Mouse (Mus musculus) brain, embryonic 18.5 days (tissue): ENCODE measurements around the gene Snx17.
A peak's percentile ranks its signal among the peaks of the same experiment; 100 is the strongest.
"Not testable (repeated sequence)": the region's sequence is repeated elsewhere in the genome, so short reads cannot be mapped to it uniquely, and the experiment has no call there.

Experiments
- DNase-seq: peaks from one replicate; pipeline ENCODE4 v3.0.0-alpha.2; 2012; ENCODE audit warnings: low read depth, low spot score

The Snx17 gene

DNA sequence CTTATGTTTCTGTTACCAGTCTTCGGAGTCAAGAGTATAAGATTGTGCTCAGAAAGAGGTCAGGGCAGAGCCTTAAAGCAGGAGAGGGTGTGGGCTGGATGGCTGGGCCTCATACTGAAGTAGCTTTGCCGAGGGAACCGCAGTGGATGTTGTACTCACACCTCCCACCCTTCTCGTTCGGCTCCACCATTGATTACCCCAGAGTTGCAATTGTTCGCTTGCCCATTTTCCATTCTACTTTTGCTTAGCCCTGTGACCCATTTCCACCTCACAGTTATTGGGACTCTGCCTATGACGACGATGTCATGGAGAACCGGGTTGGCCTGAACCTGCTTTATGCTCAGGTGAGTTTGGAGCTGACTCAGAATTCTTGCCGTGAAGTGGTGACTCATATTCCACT is 3.2 kb downstream of the Snx17 start:
- DNase-seq = no peak

DNA sequence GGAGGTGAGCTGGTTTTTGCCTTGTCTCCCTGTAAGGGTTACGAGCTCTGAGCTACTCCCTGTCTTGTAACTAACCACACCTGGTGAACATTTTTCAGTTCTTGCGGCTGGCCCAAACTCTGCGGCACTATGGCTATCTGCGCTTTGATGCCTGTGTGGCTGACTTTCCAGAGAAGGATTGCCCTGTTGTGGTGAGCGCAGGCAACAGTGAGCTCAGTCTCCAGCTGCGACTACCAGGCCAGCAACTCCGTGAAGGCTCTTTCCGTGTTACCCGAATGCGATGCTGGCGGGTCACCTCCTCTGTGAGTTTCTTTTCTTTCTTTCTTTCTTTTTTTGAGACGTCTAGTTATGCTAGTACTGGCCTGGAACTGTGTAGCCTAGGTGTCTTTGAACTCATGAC is 4.0 kb downstream of the Snx17 start:
- no peak for DNase-seq

DNA sequence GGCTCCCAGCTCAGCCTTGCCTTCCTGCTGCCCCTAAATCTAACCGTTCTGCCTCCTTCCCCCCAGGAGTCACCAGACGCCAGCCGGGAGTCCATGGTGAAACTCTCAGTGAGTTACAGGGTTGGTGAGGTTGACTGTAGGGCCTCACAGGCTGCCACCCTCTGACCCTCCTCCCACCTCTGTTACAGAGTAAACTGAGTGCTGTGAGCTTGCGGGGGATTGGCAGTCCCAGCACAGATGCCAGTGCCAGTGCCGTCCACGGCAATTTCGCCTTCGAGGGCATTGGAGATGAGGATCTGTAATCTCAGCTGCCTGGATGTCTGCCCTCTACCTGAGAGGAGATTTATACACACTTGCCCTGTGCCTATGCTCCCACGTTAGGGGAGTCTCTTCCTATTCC is 5.1 kb downstream of the Snx17 start:
- DNase-seq = no peak

DNA sequence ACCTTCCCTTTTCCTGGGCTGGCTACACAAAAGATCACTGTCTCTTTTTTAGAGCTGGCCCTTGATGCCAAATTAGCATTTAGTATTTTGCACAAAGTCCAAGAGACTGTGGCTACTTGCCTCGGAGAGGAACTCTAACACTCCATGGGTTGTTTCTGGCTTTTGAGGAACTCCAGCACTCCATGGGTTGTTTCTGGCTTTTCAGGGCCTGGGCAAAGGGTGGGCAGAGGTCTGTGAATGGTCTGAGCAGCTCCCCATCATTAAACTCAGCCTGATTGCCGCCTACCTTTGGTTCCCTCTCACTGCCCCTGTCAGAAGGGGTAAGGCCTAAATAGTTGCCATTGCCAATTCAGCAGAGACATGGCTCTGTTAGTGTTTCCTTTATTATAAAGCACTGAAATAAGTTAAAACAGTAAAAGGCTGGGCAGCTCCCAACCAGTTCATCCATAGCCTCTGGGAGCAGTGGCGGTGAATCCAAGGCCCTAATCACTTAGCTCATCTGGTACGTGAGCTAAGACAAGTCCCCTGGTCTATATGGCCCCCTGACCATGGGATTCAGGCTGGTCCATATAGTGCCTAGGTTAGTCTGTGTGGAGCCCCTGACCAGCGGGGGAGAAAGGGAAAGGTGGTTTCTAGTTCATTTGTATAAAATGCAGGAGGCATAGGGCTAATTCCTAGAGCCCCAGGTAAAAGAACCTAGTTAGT is 5.7 kb downstream of the Snx17 start:
- DNase-seq = no peak

DNA sequence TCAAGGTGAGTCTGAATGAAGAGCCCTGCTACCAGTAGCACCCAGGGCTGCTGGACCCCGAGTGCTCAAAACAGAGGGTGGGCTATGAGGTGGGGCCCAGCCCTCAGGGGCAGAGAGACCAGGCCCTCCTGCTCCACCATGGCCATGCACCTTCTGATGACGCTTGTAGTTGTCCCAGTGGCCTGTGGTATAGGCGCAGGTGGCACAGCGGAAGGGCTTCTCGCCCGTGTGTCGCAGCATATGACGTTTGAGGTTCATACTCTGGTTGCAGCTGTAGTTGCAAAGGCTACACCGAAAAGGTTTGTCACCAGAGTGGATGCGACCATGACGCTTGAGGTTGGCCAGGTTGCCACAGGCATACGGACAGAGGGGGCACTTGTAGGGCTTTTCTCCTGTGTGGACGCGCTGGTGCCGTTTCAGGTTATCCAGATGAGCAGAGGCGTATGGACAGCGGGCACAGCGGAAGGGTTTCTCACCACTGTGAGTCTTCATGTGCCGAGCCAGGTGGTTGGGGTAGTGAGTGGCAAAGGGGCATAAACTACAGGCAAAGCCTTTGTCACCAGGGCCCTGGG is 6.4 kb downstream of the Snx17 start:
- DNase-seq = no peak

DNA sequence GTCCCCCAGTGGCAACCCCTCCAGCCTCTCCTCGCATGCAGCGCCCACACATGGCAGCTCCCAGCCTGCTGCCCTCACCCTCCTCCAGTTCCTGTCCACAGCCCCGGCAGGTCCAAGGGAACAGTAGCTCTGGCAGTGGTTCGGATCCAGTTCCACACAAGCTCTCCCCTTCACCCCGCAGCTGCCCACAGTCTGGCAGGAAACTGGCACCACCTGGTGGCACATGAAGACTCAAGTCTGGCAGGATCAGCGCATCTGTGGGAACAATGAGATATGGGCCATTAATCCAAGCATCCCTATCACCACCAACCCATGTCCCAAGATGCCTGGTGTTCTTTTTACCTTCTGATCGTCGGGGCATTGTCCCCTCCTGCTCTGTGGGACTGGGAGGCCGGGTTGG is 6.9 kb downstream of the Snx17 start:
- DNase-seq = no peak

DNA sequence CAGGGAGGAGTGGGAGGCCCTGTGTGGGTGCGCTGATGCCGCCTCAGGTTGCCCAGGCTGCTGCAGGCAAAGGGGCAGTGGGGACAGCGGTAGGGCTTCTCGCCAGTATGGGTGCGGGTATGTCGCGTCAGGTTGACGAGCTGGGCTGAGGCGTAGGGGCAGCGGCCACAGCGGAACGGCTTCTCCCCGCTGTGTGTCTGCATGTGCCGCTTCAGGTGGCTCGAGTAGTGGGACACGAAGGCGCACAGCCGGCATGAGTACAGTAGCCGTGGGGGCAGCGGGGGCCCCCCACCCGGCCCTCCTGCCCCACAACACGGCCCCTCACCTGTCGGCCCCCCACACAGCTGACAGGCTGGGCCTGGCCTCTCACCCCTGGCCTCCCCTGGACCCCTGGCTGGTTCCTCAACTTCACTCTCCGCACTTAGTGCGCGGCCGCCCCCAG is 7.3 kb downstream of the Snx17 start:
- DNase-seq = no peak

DNA sequence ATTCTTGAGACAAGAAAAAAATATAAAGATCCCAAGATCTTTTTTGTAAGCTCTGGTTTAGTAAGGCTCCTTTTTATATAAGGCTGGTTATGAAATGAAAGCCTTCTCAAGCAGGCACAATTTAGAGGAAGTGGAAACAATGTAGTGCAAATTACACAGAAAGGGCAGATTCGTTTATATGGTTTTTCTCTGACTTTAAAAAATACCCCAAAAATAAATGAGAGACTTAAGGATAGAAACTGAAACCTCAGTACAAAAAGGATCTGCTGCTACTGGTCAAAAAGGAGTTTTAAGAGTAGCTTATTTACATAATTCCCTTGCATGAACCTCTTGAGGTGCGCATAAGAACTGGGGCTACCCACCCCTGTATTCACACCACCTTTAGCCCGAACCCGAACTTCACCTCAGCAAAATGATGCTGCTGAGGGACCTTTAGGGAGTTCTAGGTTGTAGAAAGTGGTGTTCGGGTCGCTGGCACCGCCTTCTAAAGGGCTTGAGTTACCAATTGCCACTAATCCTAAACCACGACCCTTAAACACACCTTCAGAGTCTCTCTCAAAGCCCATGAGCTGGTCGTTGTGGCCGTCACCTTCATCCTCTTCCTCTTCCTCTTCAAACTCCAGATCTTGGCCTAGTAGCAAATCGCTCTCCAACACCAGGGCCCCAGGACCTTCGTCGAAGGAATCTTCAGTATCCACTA is 8.2 kb downstream of the Snx17 start:
- no peak for DNase-seq

DNA sequence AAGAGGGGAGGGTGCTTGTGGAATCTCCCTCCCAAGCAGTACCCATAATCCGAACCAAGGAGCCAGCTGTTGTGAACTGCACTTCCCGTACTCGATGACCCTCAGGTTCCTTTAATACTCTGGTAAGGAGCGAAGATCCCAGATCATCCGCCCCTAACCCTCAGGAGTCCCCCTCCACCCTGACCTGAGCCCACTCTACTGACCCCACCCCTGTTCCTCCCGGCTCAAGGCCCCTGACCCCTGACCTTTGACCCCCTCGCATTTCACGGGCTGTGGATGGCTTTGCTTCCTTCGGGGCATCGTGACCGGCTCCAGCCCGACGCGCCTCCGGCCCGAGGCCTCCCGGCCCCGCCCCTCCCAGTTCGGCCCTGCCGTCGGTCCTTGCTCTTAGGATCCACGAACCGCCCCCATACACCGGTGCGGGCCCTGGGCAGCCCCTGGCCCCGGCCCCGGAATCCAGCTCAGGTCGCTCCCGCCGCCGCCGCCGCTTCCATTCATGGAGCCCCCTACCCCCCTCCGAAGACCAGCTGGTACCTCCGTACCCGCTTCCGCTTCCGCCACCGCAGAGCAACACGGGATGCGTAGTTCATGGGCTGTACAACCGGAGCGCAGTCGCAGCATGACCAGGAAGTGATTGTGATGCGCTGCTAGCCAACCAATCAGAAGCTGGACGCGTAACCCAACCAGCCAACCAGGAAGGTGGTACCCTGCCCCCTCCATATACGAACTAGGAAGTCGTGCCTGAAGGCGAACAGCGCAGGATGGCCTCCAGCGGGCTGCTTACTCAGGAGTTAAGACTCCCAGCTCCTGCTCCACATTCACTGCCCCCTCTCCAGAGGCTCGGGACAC is 8.9 kb downstream of the Snx17 start, which contains the start of gene Zfp513:
Gene Zfp513, minus strand, starts transcription at position 562 of the 849 bp plus-strand sequence.
- peak; percentile 99 for DNase-seq

DNA sequence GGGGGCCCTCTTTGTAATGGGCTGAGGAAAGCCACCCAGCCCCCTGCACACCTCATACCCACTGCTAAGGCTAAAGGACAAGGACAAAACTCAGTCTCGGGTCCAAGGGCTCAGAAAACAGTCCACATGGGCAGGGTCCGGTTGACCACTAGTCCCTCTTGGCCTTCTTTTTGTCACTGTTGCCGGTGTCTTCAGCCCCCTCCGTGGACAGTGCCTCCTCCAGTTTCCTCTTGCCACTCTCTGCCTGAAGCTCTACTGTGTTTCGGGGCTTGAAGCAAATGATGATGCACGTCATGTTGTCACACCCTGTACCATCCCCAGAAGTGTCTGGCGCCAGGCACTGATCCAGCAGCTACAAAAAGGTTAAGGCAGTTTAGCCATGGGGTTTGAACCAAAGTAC is 9.9 kb downstream of the Snx17 start:
- no peak for DNase-seq

DNA sequence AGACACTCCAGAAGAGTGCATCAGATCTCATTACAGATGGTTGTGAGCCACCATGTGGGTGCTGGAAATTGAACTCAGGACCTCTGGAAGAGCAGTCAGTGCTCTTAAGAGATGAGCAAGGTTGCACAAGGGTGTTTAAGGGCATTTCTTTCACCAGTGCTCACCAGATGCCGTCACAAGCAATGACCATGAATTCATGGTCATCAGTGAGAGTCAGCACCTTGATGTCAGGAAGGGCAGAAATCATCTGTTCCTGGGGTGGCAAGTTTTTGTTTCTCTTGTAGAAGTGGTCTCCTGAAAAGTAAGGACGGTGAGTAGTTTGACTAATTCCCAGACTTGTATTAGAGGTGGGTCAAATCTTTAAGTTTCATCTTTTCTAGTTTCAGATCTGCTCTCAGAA is 10.8 kb downstream of the Snx17 start:
- no peak for DNase-seq

DNA sequence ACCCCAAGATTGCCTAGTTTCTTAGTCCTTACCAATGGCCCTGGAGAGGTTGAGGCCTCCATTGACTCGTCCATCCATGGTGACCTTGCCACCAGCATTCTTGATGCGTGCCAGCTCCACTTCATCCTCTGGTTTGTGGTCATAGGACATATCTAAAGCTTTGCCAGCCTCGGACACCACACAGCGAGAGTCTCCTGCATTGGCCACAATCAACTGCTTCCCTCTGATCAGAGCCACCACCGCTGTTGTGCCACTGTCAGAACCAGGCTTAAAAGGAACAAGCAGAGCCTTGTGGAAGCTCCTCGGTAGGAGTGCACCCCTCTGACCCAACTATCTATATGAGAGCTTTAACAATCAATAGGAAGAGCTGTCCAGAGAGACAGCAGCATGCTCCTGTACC is 11.4 kb downstream of the Snx17 start:
- DNase-seq = no peak

DNA sequence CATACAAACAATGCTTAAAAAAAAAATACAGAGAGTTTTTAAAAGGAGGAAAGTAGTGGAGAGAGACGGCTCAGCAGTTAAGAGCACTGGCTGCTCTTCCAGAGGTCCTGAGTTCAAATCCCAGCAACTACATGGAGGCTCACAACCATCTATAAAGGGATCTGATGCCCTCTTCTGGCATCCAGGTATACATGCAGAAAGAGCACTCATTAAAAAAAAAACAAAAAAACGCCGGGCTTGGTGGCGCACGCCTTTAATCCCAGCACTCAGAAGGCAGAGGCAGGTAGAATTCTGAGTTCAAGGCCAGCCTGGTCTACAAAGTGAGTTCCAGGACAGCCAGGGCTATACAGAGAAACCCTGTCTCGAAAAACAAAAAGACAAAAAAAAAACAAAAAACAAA is 23.5 kb downstream of the Snx17 start:
- DNase-seq = not testable (repeated sequence)

DNA sequence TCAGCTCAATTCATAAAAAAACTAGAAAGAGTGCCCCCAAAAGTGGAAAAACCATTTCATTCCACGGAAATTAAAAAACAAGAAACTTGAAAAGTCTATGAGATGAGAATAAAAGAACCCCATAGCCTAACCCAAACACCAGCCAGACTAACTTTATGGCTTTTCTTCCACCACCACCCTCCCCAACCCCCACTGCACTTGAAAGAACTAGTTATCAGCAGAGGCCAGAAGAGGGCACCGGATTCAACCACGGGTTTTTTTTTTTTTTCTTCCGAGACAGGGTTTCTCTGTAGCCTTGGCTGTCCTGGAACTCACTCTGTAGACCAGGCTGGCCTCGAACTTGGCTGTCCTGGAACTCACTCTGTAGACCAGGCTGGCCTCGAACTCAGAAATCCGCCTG is 25.3 kb downstream of the Snx17 start:
- no peak for DNase-seq

DNA sequence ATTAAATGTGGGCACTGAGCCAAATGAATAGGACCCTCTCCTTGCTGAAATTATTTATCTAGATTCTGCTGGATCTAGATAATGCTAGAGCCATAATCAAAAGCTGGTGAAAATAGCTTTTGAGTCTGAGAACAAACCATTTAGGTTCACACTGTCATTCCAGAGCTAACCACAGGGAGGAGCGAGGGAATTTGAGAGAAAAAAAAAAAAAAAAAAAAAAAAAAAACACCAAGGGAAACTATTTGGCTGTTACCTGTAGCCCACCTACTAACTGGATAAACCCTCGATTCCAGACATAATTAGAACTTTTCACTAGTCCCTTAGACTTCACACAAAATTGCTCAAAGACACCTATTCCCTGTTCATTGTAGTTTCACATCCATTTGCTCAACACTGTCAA is 26.0 kb downstream of the Snx17 start:
- DNase-seq = no peak

DNA sequence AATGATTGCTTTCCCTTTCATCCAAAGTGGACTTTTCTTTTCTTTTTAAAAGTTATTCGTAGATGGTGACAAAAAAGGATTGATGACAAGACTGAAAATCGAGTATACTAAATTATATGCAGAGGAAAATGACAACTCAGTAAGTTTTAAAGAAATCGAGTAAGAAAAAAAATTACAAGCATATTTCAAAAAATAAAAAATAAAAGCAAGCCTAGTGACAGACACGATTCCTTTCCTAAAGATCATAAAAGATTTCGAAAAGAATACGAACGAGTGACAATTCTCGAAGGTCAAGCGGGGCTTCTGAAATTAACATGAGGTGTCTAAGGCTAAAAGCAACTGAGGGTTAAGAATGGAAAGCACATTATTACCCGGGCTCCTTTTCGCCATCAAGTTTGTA is 26.4 kb downstream of the Snx17 start:
- no peak for DNase-seq

DNA sequence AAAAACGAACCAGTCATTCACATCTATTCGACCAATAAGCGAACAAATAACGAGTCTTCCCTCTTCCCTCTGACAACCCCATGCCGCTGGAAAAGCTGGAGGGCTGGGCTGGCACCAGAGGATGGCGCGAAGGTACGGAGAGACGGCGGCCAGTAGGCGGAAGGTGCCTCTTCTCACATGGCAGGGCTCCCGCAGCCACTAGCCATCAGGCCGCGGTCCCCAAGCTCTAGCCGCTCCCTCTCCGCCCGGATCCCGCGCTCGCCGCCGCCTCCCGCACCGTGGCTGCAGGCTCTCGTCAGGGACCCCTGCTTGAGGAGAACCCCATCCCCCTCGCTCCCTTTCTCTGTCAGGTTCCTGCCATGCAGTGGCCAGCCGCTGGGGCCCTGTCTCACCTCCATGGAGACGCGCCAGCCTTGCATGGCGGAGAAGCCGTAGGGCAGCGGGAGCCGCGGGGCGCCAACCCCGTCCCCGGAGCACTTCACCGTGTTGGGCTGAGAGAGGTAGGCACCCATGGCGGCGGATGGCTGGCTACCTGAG is 27.0 kb downstream of the Snx17 start:
- no peak for DNase-seq

DNA sequence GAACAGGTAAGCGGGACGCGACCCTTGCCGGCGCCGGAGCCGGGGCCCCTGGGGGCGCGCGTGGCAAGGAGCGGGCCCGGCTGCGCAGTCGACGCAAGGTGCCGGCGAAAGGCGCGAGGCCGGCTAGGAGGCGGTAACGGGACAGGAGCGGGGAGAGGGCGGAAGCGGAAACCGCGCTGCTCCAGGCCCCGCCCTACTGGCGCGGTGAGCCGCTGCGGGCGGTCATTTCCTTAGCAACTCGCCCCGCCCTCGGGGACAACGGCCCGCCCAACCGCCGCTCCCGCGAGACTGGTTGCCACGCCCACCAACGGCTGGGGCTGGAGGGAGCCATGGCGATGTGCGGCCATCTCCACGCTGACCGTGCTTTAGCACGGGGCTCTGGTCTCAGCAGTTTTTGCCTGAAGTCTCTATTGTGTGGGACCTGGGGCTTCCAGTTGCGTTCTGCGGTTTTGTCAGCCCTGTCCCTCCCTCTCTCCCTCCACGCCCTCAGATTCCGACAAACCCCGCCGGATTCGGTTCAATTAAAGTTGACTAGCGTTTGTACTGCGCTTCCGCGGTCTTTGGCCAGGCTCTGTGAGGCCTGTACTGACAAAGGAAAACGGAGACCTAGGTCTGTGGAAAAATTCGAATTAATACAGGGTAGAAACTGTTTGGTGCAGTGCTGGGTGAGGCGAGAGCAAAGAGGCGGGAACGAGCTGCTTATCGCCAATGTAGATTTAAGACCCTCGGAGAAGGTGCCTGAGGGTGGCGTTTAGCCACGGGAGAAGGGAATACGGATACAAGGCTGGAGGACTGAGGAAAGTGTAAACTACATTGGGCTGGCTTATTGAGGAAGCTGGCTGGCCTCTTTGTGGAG is 27.6 kb downstream of the Snx17 start, which contains the start of gene Ppm1g:
Gene Ppm1g, minus strand, starts transcription at position 240 of the 856 bp plus-strand sequence.
- peak; percentile 88 for DNase-seq

DNA sequence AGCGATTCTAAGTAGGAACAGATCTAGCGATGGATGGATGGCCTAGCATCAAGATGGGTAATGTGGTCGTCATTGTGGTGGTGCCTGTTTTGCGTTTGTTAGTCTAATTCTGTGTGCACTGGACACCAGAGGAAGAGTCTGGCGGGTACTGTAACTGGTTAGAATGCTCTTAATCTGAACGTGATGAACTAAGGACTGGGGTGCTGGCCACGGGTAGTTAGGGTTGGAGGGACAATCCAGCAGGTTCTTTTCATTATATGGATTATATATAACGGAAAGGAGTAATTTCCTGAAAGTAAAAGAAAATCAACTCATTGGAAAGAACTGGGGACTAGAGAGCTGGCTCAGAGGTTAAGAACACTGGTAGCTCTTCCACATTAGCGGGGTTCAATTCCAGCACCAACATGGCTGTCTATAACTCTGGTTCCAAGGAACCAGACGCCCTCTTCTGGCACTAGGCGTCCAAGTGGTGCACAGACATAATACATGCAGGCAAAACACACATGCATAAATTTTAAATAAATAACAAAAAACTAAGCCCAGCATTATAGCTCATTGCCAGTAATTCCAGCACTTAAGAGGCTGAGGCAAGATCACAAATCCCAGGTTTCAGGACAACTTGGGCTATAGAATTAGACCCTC is 28.4 kb downstream of the Snx17 start:
- peak; percentile 45 for DNase-seq

DNA sequence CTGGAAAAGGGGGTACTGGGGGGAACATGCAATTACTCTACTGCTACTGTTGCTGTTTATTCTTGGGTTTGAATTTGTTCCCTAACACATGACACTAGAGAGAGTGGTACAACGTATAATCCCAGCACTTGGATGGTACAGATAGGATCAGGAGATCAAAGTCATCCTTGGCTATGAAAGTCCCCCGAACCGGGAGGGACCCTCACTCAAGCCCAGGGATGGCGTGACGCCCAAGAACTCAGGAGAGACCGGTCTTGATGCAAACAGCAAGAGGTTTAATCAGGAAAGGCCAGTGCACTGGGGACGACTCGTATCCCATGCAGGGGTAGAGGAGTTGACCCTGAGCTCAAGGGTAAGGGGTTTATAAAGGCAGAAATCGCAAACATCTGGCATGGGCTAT is 29.7 kb downstream of the Snx17 start:
- no peak for DNase-seq
